24 mouse cellular contexts compared by ENCODE assay signal in the genomic region with DNA sequence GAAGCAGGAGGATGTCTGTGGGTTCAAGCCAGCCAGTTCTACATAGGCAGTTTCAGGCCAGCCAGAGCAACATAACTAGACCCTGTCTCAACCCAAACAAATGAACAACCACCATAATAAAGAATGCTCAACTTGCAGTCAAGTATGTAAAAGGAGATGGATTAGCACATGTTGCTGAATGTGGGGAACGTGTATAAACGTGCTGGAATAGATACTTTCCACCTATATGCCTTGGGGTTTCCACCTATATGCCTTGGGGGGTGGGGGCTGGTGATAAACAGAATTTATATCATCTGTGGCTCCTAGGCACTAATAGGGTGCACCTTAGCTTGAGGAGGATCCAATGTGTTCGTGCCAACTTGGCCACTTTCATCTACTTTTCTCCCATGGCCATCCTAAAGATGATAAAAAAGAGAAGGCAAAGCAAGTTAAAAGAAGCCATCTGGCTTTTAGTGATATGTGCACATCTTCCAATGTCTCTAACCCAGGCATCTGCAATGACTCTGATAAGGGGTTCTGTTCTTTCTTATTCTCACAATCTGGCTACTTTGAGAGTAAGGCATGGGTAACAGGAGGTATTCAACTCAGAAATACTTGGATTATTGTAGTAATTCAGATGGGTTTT. TPM values are rescaled to one million over a fixed set of nuclear protein-coding genes. Genes with fewer than 3 reads are reported as not detected.
DNase-seq lines count a peak whose midpoint lies in the region; ATAC-seq lines count a peak whose summit lies in the region.
"Had no signal": no experiment of that assay in that cellular context is flagged by ENCODE, and none has a peak within 500 bp of the region (broad histone marks: within the 10 kb centered on the region; RNA-seq: fewer than 3 reads in every experiment).

No protein-coding gene starts in this region.

- H3K36me3 ChIP-seq in heart, embryonic 10.5 days = peaks cover 30% of the 10 kb centered on the region
- peaks cover 24% of the 10 kb centered on the region for H3K36me3 ChIP-seq in liver, embryonic 13.5 days

- peaks cover 30% of the 10 kb centered on the region for H3K4me1 ChIP-seq in heart, embryonic 10.5 days
- peaks cover 86% of the 10 kb centered on the region for H3K4me1 ChIP-seq in liver, embryonic 13.5 days (replicated peaks)

- no peak overlapping the region; the same call in 1 of the 2 replicates for H3K27ac ChIP-seq in heart, embryonic 10.5 days
- H3K27ac ChIP-seq in liver, embryonic 13.5 days = peak overlapping the region; percentile 93
- H3K27ac ChIP-seq: forebrain, embryonic 10.5 days; heart, embryonic 13.5 days; hindbrain, embryonic 12.5 days; lung, embryonic 15.5 days; macrophage; neural tube, embryonic 15.5 days had no signal

- no peak overlapping the region for H3K4me3 ChIP-seq in heart, embryonic 10.5 days
- H3K4me3 ChIP-seq in liver, embryonic 13.5 days (replicated peaks) = no peak overlapping the region
- H3K4me3 ChIP-seq: forebrain, embryonic 10.5 days; heart, embryonic 13.5 days; hindbrain, embryonic 12.5 days; lung, embryonic 15.5 days; neural tube, embryonic 15.5 days had no signal

- peak overlapping the region; percentile 14 for H3K9ac ChIP-seq in liver, embryonic 13.5 days
- H3K9ac ChIP-seq: heart, embryonic 13.5 days; hindbrain, embryonic 12.5 days; lung, embryonic 15.5 days; neural tube, embryonic 15.5 days had no signal

- H3K9me3 ChIP-seq in heart, embryonic 10.5 days = no peaks in the 10 kb centered on the region
- no peaks in the 10 kb centered on the region for H3K9me3 ChIP-seq in liver, embryonic 13.5 days (replicated peaks)
- H3K9me3 ChIP-seq: forebrain, embryonic 10.5 days; heart, embryonic 13.5 days; hindbrain, embryonic 12.5 days; lung, embryonic 15.5 days; neural tube, embryonic 15.5 days had no signal

- peak; percentile 67 for ATAC-seq in erythroblast, adult 5-6 weeks (replicated peaks; ENCODE audit: low FRiP score, poor library complexity, severe bottlenecking)
- ATAC-seq in liver, embryonic 13.5 days (ENCODE audit: low read depth) = peak; percentile 88
- peak; percentile 88 for ATAC-seq in megakaryocyte-erythroid progenitor cell, adult 5-6 weeks (replicated peaks; ENCODE audit: low FRiP score, low TSS enrichment, poor library complexity, severe bottlenecking)
- ATAC-seq: intestine, postnatal 0 days had no signal

- H3K4me2 ChIP-seq in liver, embryonic 13.5 days = peak overlapping the region; percentile 54
- H3K4me2 ChIP-seq: heart, embryonic 13.5 days; hindbrain, embryonic 12.5 days; lung, embryonic 15.5 days; midbrain, embryonic 11.5 days; neural tube, embryonic 15.5 days had no signal

- H3K27me3 ChIP-seq in heart, embryonic 10.5 days (ENCODE audit: insufficient read depth, poor library complexity, severe bottlenecking) = no peaks in the 10 kb centered on the region
- H3K27me3 ChIP-seq in liver, embryonic 13.5 days = no peaks in the 10 kb centered on the region
- H3K27me3 ChIP-seq: heart, embryonic 13.5 days; hindbrain, embryonic 12.5 days; lung, embryonic 15.5 days; neural tube, embryonic 15.5 days had no signal

- WGBS in heart, embryonic 10.5 days = 82% methylated on average over 3 of the region's 3 CpGs
- 27% methylated on average over 3 of the region's 3 CpGs for WGBS in liver, embryonic 13.5 days (ENCODE audit: insufficient replicate concordance)

- peak; percentile 55 for DNase-seq in heart, adult 11 months
- no peak for DNase-seq in heart, embryonic 10.5 days (ENCODE audit: low spot score)
- peak; percentile 60 for DNase-seq in liver, embryonic 13.5 days
- no peak for DNase-seq in gastrocnemius, postnatal 4 days (ENCODE audit: low spot score in 2 of 2)
- no peak for DNase-seq in gastrocnemius, adult 18-20 months (ENCODE audit: low spot score)
- no peak for DNase-seq in left cerebral cortex, adult 9 months (ENCODE audit: low spot score in 2 of 2)
- DNase-seq: adrenal gland, postnatal 36 days; cerebellum, adult 2 months; cerebellum, postnatal 25 days; layer of hippocampus, adult 9-11 months; right cerebral cortex, adult 18-20 months; right cerebral cortex, postnatal 4 days had no signal

RNA-seq across cellular contexts. Expression of gene Hsd11b2, which starts 23.6 kb away (rescaled TPM):
- polyA plus RNA-seq in heart, embryonic 10.5 days (2016; fragmentation: Nextera tagmentation; extraction: Ambion mirVana) = 14.8 and 37.5 TPM in 2 replicates
- total RNA-seq in erythroblast, adult 5-6 weeks (2015; ENCODE audit: low replicate concordance) = 2.3 TPM in 1 of 2 replicates, not detected in the other
- not detected in 2 replicates for total RNA-seq in erythroblast, adult 5-6 weeks (2017; ENCODE audit: low replicate concordance)
- 1.5 and 2.2 TPM in 2 replicates for polyA plus RNA-seq in liver, embryonic 13.5 days (2015; fragmentation: Nextera tagmentation; extraction: Ambion mirVana)
- total RNA-seq in megakaryocyte-erythroid progenitor cell, adult 5-6 weeks (2014; fragmentation: Nextera tagmentation) = 0.20 TPM in 1 of 2 replicates, not detected in the other
- total RNA-seq in megakaryocyte-erythroid progenitor cell, adult 5-6 weeks (2017) = 0.19 TPM in 1 of 2 replicates, not detected in the other
- 10 to 100 TPM; 13.3 to 14.8 TPM for total RNA-seq in gastrocnemius, postnatal 4 days (2021)
- under 1 TPM in 1 of 2 experiments, not detected in 1; 0.11 TPM for total RNA-seq in gastrocnemius, adult 18-20 months (2021)
- total RNA-seq: granulocyte monocyte progenitor cell, adult 5-6 weeks; left cerebral cortex, adult 18-20 months had no signal
- polyA plus RNA-seq: macrophage had no signal

RNA-seq across cellular contexts. Expression of gene Atp6v0d1, which starts 23.7 kb away (rescaled TPM):
- 69.7 and 70.6 TPM in 2 replicates for polyA plus RNA-seq in heart, embryonic 10.5 days (2016; fragmentation: Nextera tagmentation; extraction: Ambion mirVana)
- total RNA-seq in erythroblast, adult 5-6 weeks (2015; ENCODE audit: low replicate concordance) = 72.8 and 90.9 TPM in 2 replicates
- 46.0 and 50.9 TPM in 2 replicates for total RNA-seq in erythroblast, adult 5-6 weeks (2017; ENCODE audit: low replicate concordance)
- 49.4 and 52.7 TPM in 2 replicates for polyA plus RNA-seq in liver, embryonic 13.5 days (2015; fragmentation: Nextera tagmentation; extraction: Ambion mirVana)
- 51.9 and 70.3 TPM in 2 replicates for total RNA-seq in megakaryocyte-erythroid progenitor cell, adult 5-6 weeks (2014; fragmentation: Nextera tagmentation)
- total RNA-seq in megakaryocyte-erythroid progenitor cell, adult 5-6 weeks (2017) = 21.0 and 32.0 TPM in 2 replicates
- total RNA-seq in gastrocnemius, postnatal 4 days (2021) = 10 to 100 TPM; 71.8 to 71.9 TPM
- 10 to 100 TPM; 40.1 to 42.7 TPM for total RNA-seq in gastrocnemius, adult 18-20 months (2021)

RNA-seq across cellular contexts. Expression of gene Zdhhc1, which starts 45.4 kb away (rescaled TPM):
- polyA plus RNA-seq in heart, embryonic 10.5 days (2016; fragmentation: Nextera tagmentation; extraction: Ambion mirVana) = 16.1 and 21.6 TPM in 2 replicates
- total RNA-seq in erythroblast, adult 5-6 weeks (2015; ENCODE audit: low replicate concordance) = not detected in 2 replicates
- 0.17 and 0.42 TPM in 2 replicates for total RNA-seq in erythroblast, adult 5-6 weeks (2017; ENCODE audit: low replicate concordance)
- polyA plus RNA-seq in liver, embryonic 13.5 days (2015; fragmentation: Nextera tagmentation; extraction: Ambion mirVana) = 2.1 TPM in 2 replicates
- total RNA-seq in megakaryocyte-erythroid progenitor cell, adult 5-6 weeks (2014; fragmentation: Nextera tagmentation) = 8.4 and 12.8 TPM in 2 replicates
- 2.2 and 3.8 TPM in 2 replicates for total RNA-seq in megakaryocyte-erythroid progenitor cell, adult 5-6 weeks (2017)
- total RNA-seq in gastrocnemius, postnatal 4 days (2021) = 10 to 100 TPM; 21.0 to 21.6 TPM
- total RNA-seq in gastrocnemius, adult 18-20 months (2021) = 10 to 100 TPM; 10.3 to 11.6 TPM

Comparison
In these comparisons a context has a peak if more than half of its experiments do, and no peak if none do; other contexts are left out.
1. DNase-seq: peak in heart, adult 11 months (single experiment) and liver, embryonic 13.5 days (single experiment); none in heart, embryonic 10.5 days (single experiment), gastrocnemius, postnatal 4 days (0 of 2), gastrocnemius, adult 18-20 months (single experiment) and left cerebral cortex, adult 9 months (0 of 2).
2. RNA of gene Hsd11b2, which starts 23.6 kb away (total RNA-seq): 13.3 to 14.8 TPM in gastrocnemius, postnatal 4 days; 0.19 to 0.20 TPM in megakaryocyte-erythroid progenitor cell, adult 5-6 weeks, 0.11 TPM in gastrocnemius, adult 18-20 months and 2.3 TPM in erythroblast, adult 5-6 weeks; every median in the first group is over 4 times any median in the second.
3. Peak in every context shown above with its lines, with median percentiles within 50 percentile points of each other: ATAC-seq.